Mouse (Mus musculus): ENCODE data around the gene Nlgn2.

DNA sequence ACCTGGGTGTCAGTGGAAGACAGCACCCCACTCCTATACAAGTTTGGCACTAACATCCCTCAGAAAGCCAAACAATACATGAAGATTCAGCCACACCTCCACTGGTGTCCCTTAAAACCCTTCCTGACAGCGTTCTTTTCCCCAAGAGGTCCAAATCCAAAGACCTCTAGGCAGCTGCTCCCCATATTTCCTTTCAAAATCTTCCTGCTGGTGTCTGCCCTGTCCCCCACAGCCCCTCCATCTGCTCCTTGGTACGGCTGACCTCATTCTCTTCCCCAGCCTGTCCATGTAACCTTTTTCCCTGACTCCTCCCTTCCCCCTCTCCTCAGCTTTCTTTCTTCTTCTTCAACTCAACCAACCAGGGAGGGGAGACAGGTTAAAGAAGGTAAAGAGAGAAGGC, 14.1 kb downstream of the Nlgn2 start:
- no peak for TF ChIP-seq POLR2A (IDR thresholded peaks at IDR 0.05; ENCODE audit: control insufficient read depth, extremely low read depth, insufficient read depth, low read length, poor library complexity)
- TF ChIP-seq CTCF (IDR thresholded peaks at IDR 0.05; ENCODE audit: borderline replicate concordance, control insufficient read depth, extremely low read depth, insufficient read depth, low read length, poor library complexity) = no peak

Measured in thymus, adult 2 months (tissue).